ENCODE assay signal across 19 mouse cellular contexts in the genomic region with DNA sequence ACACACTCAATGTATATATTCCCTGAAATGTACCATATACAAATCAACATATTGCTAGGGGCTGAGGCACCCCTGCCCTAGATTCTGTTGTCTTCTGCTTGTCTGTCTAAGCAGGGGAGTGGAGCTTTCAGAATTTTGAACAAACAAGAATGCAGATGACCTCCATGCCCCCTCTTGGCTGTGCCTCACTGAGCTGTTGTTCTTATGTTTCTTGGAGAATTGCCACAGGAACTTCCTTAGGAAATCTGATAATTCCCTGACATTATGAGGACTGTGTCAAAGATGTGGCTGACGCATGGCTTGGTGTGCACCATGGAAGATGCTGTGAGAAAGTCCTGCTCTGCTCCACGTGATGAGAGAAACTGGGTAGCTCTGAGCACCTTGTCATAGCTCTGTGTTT. TPM values are rescaled to one million over a fixed set of nuclear protein-coding genes. Genes with fewer than 3 reads are reported as not detected.
DNase-seq lines count a peak whose midpoint lies in the region; ATAC-seq and TF ChIP-seq lines count a peak whose summit lies in the region.
"Had no signal": no experiment of that assay in that cellular context is flagged by ENCODE, and none has a peak within 500 bp of the region (broad histone marks: within the 10 kb centered on the region; RNA-seq: fewer than 3 reads in every experiment).

No protein-coding gene starts in this region.

- no peak for TF ChIP-seq CTCF in left cerebral cortex, adult 2 months (IDR thresholded peaks at IDR 0.05)

- H3K36me3 ChIP-seq in limb, embryonic 14.5 days (ENCODE audit: control insufficient read depth, insufficient read depth, low read length): no peaks in the 10 kb centered on the region
- H3K36me3 ChIP-seq in limb, embryonic 10.5 days: no peaks in the 10 kb centered on the region
- H3K36me3 ChIP-seq: embryonic facial prominence, embryonic 15.5 days; forebrain, embryonic 15.5 days; intestine, embryonic 15.5 days; limb, embryonic 15.5 days; midbrain, embryonic 15.5 days; neural tube, embryonic 13.5 days had no signal

- intact Hi-C loops in left cerebral cortex, adult 2 months (cut with DNase I): no loop called here

- DNase-seq in adrenal gland, adult (ENCODE audit: inconsistent age in 2 of 2, low spot score in 1 of 2): peak; percentile 6 to 24
- no peak for DNase-seq in adrenal gland, postnatal 10 days
- peak; percentile 27 for DNase-seq in limb, embryonic 14.5 days (ENCODE audit: low spot score)
- DNase-seq in limb, embryonic 10.5 days (ENCODE audit: low spot score): no peak
- DNase-seq in kidney, postnatal 10 days: peak; percentile 76
- DNase-seq in lung, postnatal 25 days (ENCODE audit: low spot score): peak; percentile 68
- no peak for DNase-seq in ovary, postnatal 10 days (ENCODE audit: low spot score)
- DNase-seq in left cerebral cortex, adult 2 months (ENCODE audit: extremely low spot score in 1 of 2, low spot score in 2 of 2): no peak
- DNase-seq: cerebellum, postnatal 10 days had no signal

- 65% methylated on average over 2 of the region's 2 CpGs for WGBS in limb, embryonic 14.5 days
- WGBS in limb, embryonic 10.5 days: 78% methylated on average over 2 of the region's 2 CpGs

- no peak for ATAC-seq in limb, embryonic 14.5 days (ENCODE audit: low FRiP score, low read depth)
- ATAC-seq: forebrain, embryonic 15.5 days; intestine, embryonic 15.5 days; midbrain, embryonic 15.5 days had no signal

- no peak overlapping the region for H3K9ac ChIP-seq in limb, embryonic 14.5 days (ENCODE audit: low read depth, low read length, severe bottlenecking)
- H3K9ac ChIP-seq: embryonic facial prominence, embryonic 15.5 days; forebrain, embryonic 15.5 days; intestine, embryonic 15.5 days; limb, embryonic 15.5 days; midbrain, embryonic 15.5 days; neural tube, embryonic 13.5 days had no signal

- H3K4me1 ChIP-seq in limb, embryonic 14.5 days (ENCODE audit: control insufficient read depth, insufficient read depth, low read length): no peaks in the 10 kb centered on the region
- no peaks in the 10 kb centered on the region for H3K4me1 ChIP-seq in limb, embryonic 10.5 days
- H3K4me1 ChIP-seq: embryonic facial prominence, embryonic 15.5 days; forebrain, embryonic 15.5 days; intestine, embryonic 15.5 days; limb, embryonic 15.5 days; midbrain, embryonic 15.5 days; neural tube, embryonic 13.5 days had no signal

- no peaks in the 10 kb centered on the region for H3K27me3 ChIP-seq in limb, embryonic 14.5 days (ENCODE audit: control insufficient read depth, insufficient read depth, low read length)
- no peaks in the 10 kb centered on the region for H3K27me3 ChIP-seq in limb, embryonic 10.5 days (ENCODE audit: low read depth, poor library complexity, severe bottlenecking)
- H3K27me3 ChIP-seq: embryonic facial prominence, embryonic 15.5 days; forebrain, embryonic 15.5 days; intestine, embryonic 15.5 days; limb, embryonic 15.5 days; midbrain, embryonic 15.5 days; neural tube, embryonic 13.5 days had no signal

- no peaks in the 10 kb centered on the region for H3K9me3 ChIP-seq in limb, embryonic 14.5 days (ENCODE audit: control insufficient read depth, low read length)
- H3K9me3 ChIP-seq in limb, embryonic 10.5 days (replicated peaks): no peaks in the 10 kb centered on the region
- H3K9me3 ChIP-seq: embryonic facial prominence, embryonic 15.5 days; forebrain, embryonic 15.5 days; intestine, embryonic 15.5 days; limb, embryonic 15.5 days; midbrain, embryonic 15.5 days; neural tube, embryonic 13.5 days had no signal

- no peak for TF ChIP-seq POLR2A in limb, embryonic 14.5 days (IDR thresholded peaks at IDR 0.05; ENCODE audit: borderline replicate concordance, extremely low read depth, insufficient read depth, insufficient read length)

- H3K4me3 ChIP-seq in limb, embryonic 14.5 days (replicated peaks; ENCODE audit: low read length): no peak overlapping the region
- no peak overlapping the region for H3K4me3 ChIP-seq in limb, embryonic 10.5 days
- H3K4me3 ChIP-seq in left cerebral cortex, adult 2 months: no peak overlapping the region
- H3K4me3 ChIP-seq: embryonic facial prominence, embryonic 15.5 days; forebrain, embryonic 15.5 days; intestine, embryonic 15.5 days; limb, embryonic 15.5 days; midbrain, embryonic 15.5 days; neural tube, embryonic 13.5 days had no signal

- no peak overlapping the region for H3K27ac ChIP-seq in limb, embryonic 14.5 days (replicated peaks; ENCODE audit: low read depth, low read length)
- no peak overlapping the region for H3K27ac ChIP-seq in limb, embryonic 10.5 days
- H3K27ac ChIP-seq in left cerebral cortex, adult 2 months: no peak overlapping the region
- H3K27ac ChIP-seq: embryonic facial prominence, embryonic 15.5 days; forebrain, embryonic 15.5 days; intestine, embryonic 15.5 days; limb, embryonic 15.5 days; midbrain, embryonic 15.5 days; neural tube, embryonic 13.5 days had no signal

- H3K4me2 ChIP-seq in limb, embryonic 14.5 days (replicated peaks; ENCODE audit: low read depth, low read length, severe bottlenecking): no peak overlapping the region
- H3K4me2 ChIP-seq: embryonic facial prominence, embryonic 15.5 days; forebrain, embryonic 15.5 days; intestine, embryonic 15.5 days; limb, embryonic 15.5 days; midbrain, embryonic 15.5 days; neural tube, embryonic 13.5 days had no signal

RNA-seq across cellular contexts. Expression of gene Gm11077, which starts 57.0 kb away (rescaled TPM):
- not detected for total RNA-seq in adrenal gland, postnatal 10 days (2021)
- polyA plus RNA-seq in limb, embryonic 14.5 days (2012; rRNA removed): not detected in 2 replicates
- not detected in 2 replicates for polyA plus RNA-seq in limb, embryonic 14.5 days (2014; fragmentation: Nextera tagmentation; extraction: Ambion mirVana)
- not detected in 2 replicates for polyA plus RNA-seq in limb, embryonic 10.5 days (2016; fragmentation: Nextera tagmentation; extraction: Ambion mirVana)
- not detected for total RNA-seq in left cerebral cortex, adult 2 months (2021)
- total RNA-seq: gastrocnemius, adult 8-10 months; heart, postnatal 36 days had no signal
- polyA plus RNA-seq: brain, embryonic 14.5 days; embryonic facial prominence, embryonic 15.5 days; forebrain, embryonic 15.5 days; intestine, embryonic 15.5 days; limb, embryonic 15.5 days; midbrain, embryonic 15.5 days; neural tube, embryonic 13.5 days; thymus, postnatal 0 days had no signal

Comparison
In these comparisons a context has a peak if more than half of its experiments do, and no peak if none do; other contexts are left out.
1. DNase-seq: peak in adrenal gland, adult (2 of 2), limb, embryonic 14.5 days (single experiment), kidney, postnatal 10 days (single experiment) and lung, postnatal 25 days (single experiment); none in adrenal gland, postnatal 10 days (single experiment), limb, embryonic 10.5 days (single experiment), ovary, postnatal 10 days (single experiment) and left cerebral cortex, adult 2 months (0 of 2).